Mouse (Mus musculus) olfactory bulb, adult 2 months (tissue): ENCODE results near the gene Klhdc7b.

Source experiments
- CTCF ChIP-seq: fragments of 200-500 bp; IDR thresholded peaks from 2 replicates; pipeline ENCODE4 v1.5.1; 2012; ENCODE audit warnings: low read depth, mild to moderate bottlenecking, low read length, moderate library complexity; ENCODE audit not compliant: insufficient read depth
- POLR2A ChIP-seq: fragments of 200-500 bp; IDR thresholded peaks from 2 replicates; pipeline ENCODE4 v1.6.1; 2012; ENCODE audit warnings: mild to moderate bottlenecking, low read depth, low read length, moderate library complexity; ENCODE audit not compliant: insufficient read depth

- TF ChIP-seq POLR2A (no peak), CTCF (no peak)
Observed at GRCm38 (mm10) chr15:89387127-89387526, 2.4 kb downstream of the Klhdc7b start.
